Mouse (Mus musculus): Measurements from ENCODE around the gene Fndc3b. TPM values are rescaled to one million over a fixed set of nuclear protein-coding genes. Genes with fewer than 3 reads are reported as not detected.

The Fndc3b gene
- polyA plus RNA-seq, 1 experiment from 2014 or later, result 14.0 TPM

- H3K27ac ChIP-seq (ENCODE audit: low read length), result no peak overlapping the region
- WGBS, result 76% methylated on average over 16 of the region's 16 CpGs
- no peak overlapping the region for H3K9ac ChIP-seq (ENCODE audit: low read depth, low read length)
- no peak overlapping the region for H3K4me3 ChIP-seq (ENCODE audit: low read length)
- H3K4me1 ChIP-seq (ENCODE audit: control insufficient read depth, insufficient read depth, low read length), result peaks cover 7% of the 10 kb centered on the region; the same call in 1 of the 2 replicates
- H3K9me3 ChIP-seq (ENCODE audit: control insufficient read depth, low read length), result no peaks in the 10 kb centered on the region
- H3K27me3 ChIP-seq (replicated peaks; ENCODE audit: control insufficient read depth, insufficient read depth, low read length), result no peaks in the 10 kb centered on the region
- ATAC-seq, result no peak
- no peak overlapping the region for H3K4me2 ChIP-seq (ENCODE audit: low read depth, low read length)
- H3K36me3 ChIP-seq (ENCODE audit: control insufficient read depth, insufficient read depth, low read length), result 0 out of 2 replicates have a peak, but pooled peaks cover 5% of the 10 kb centered on the region
These were observed 271.4 kb downstream of the Fndc3b start for GRCm38 (mm10) chr3:27439704-27440103.

- Histone ChIP-seq H3K9me3 (ENCODE audit: control insufficient read depth, low read length) (no peaks in the 10 kb centered on the region), H3K4me2 (ENCODE audit: low read depth, low read length) (no peak overlapping the region), H3K4me1 (ENCODE audit: control insufficient read depth, insufficient read depth, low read length) (peaks cover 21% of the 10 kb centered on the region), H3K36me3 (ENCODE audit: control insufficient read depth, insufficient read depth, low read length) (0 out of 2 replicates have a peak, but pooled peaks cover 5% of the 10 kb centered on the region), H3K4me3 (ENCODE audit: low read length) (no peak overlapping the region), H3K9ac (ENCODE audit: low read depth, low read length) (no peak overlapping the region), H3K27me3 (replicated peaks; ENCODE audit: control insufficient read depth, insufficient read depth, low read length) (no peaks in the 10 kb centered on the region), H3K27ac (ENCODE audit: low read length) (no peak overlapping the region)
- peak; percentile 68 for ATAC-seq
- WGBS, result 29% methylated on average over 6 of the region's 6 CpGs
These were observed 275.9 kb downstream of the Fndc3b start for GRCm38 (mm10) chr3:27435096-27435620.

- ATAC-seq, result 0 out of 2 replicates have a peak, but pooled peaks have one; percentile 31
- no peak overlapping the region for H3K9ac ChIP-seq (ENCODE audit: low read depth, low read length)
- no peak overlapping the region for H3K4me2 ChIP-seq (ENCODE audit: low read depth, low read length)
- 82% methylated on average over 3 of the region's 3 CpGs for WGBS
- 0 out of 2 replicates have a peak, but pooled peaks cover 4% of the 10 kb centered on the region for H3K36me3 ChIP-seq (ENCODE audit: control insufficient read depth, insufficient read depth, low read length)
- H3K9me3 ChIP-seq (ENCODE audit: control insufficient read depth, low read length), result no peaks in the 10 kb centered on the region
- H3K27ac ChIP-seq (ENCODE audit: low read length), result no peak overlapping the region
- peaks cover 21% of the 10 kb centered on the region for H3K4me1 ChIP-seq (ENCODE audit: control insufficient read depth, insufficient read depth, low read length)
- H3K27me3 ChIP-seq (replicated peaks; ENCODE audit: control insufficient read depth, insufficient read depth, low read length), result no peaks in the 10 kb centered on the region
- H3K4me3 ChIP-seq (ENCODE audit: low read length), result no peak overlapping the region
These were observed 278.1 kb downstream of the Fndc3b start for GRCm38 (mm10) chr3:27432981-27433380.

DNA sequence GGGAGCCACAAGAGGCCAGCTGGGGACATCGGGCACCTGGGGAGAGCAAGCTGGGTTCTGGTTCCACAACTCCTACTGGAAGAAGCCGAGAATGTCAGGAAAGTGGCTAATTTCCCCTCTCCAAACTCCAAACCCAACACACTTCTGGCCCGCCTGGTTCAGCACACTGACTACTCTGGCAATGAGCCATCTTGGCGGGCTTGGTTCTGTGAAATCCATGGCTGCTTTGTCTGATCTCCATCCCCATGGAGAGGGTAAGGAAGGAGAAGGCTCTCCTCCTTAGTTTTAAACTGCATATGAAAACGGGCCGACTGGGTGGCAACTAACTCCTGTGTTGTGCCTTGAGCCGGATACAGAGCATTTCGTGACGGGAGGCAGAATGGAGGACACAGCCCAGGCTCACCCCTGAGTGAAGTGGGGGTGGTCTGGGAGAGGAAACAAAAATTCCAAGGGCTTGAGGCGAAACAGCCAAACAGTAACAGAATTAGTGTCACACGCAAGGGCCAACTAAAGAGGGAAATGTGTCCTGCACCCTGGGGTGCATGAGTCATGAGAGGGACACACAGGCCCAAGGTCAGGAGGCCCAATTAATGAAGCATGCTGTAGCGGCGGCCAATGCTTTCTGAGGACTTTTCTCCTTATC, 280.4 kb downstream of the Fndc3b start:
- no peak overlapping the region for H3K4me2 ChIP-seq (ENCODE audit: low read depth, low read length)
- H3K4me1 ChIP-seq (ENCODE audit: control insufficient read depth, insufficient read depth, low read length), result peaks cover 20% of the 10 kb centered on the region
- peak; percentile 38 for ATAC-seq
- H3K9me3 ChIP-seq (ENCODE audit: control insufficient read depth, low read length), result no peaks in the 10 kb centered on the region
- H3K9ac ChIP-seq (ENCODE audit: low read depth, low read length), result no peak overlapping the region
- no peaks in the 10 kb centered on the region for H3K27me3 ChIP-seq (replicated peaks; ENCODE audit: control insufficient read depth, insufficient read depth, low read length)
- no peak overlapping the region for H3K4me3 ChIP-seq (ENCODE audit: low read length)
- peaks cover 9% of the 10 kb centered on the region; the same call in 1 of the 2 replicates for H3K36me3 ChIP-seq (ENCODE audit: control insufficient read depth, insufficient read depth, low read length)
- WGBS, result 74% methylated on average over 13 of the region's 13 CpGs
- H3K27ac ChIP-seq (ENCODE audit: low read length), result no peak overlapping the region

DNA sequence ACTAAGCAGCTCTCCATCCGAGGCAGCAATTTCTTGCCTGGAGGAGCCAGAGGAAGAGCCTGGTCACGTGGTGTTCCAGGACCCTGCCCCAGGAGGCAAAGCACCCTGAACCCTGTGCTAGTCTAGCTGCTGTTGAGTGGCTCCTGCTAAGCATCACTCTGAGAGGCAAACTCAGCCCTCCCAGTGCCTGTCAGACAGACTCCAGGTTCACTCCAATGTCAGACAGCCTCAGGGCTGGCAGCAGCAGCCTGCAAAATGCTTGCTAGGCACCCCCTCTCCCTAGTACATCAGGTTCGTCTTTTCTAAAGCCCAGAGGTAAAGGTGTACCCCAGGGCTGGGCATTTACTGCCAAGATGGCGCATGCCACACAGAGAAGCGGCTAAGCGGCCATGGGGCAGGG, 283.7 kb downstream of the Fndc3b start:
- peaks cover 10% of the 10 kb centered on the region for H3K4me1 ChIP-seq (ENCODE audit: control insufficient read depth, insufficient read depth, low read length)
- ATAC-seq, result no peak
- no peaks in the 10 kb centered on the region for H3K27me3 ChIP-seq (replicated peaks; ENCODE audit: control insufficient read depth, insufficient read depth, low read length)
- no peak overlapping the region for H3K9ac ChIP-seq (ENCODE audit: low read depth, low read length)
- H3K9me3 ChIP-seq (ENCODE audit: control insufficient read depth, low read length), result no peaks in the 10 kb centered on the region
- H3K27ac ChIP-seq (ENCODE audit: low read length), result no peak overlapping the region
- peaks cover 9% of the 10 kb centered on the region; the same call in 1 of the 2 replicates for H3K36me3 ChIP-seq (ENCODE audit: control insufficient read depth, insufficient read depth, low read length)
- no peak overlapping the region for H3K4me3 ChIP-seq (ENCODE audit: low read length)
- no peak overlapping the region for H3K4me2 ChIP-seq (ENCODE audit: low read depth, low read length)
- 86% methylated on average over 6 of the region's 6 CpGs for WGBS

- peaks cover 9% of the 10 kb centered on the region; the same call in 1 of the 2 replicates for H3K36me3 ChIP-seq (ENCODE audit: control insufficient read depth, insufficient read depth, low read length)
- no peaks in the 10 kb centered on the region for H3K9me3 ChIP-seq (ENCODE audit: control insufficient read depth, low read length)
- no peak overlapping the region for H3K9ac ChIP-seq (ENCODE audit: low read depth, low read length)
- 82% methylated on average over 11 of the region's 11 CpGs for WGBS
- H3K4me2 ChIP-seq (ENCODE audit: low read depth, low read length), result no peak overlapping the region
- H3K27me3 ChIP-seq (replicated peaks; ENCODE audit: control insufficient read depth, insufficient read depth, low read length), result no peaks in the 10 kb centered on the region
- H3K4me1 ChIP-seq (ENCODE audit: control insufficient read depth, insufficient read depth, low read length), result no peaks in the 10 kb centered on the region
- H3K4me3 ChIP-seq (ENCODE audit: low read length), result no peak overlapping the region
- no peak overlapping the region for H3K27ac ChIP-seq (ENCODE audit: low read length)
- peak; percentile 69; the same call in 1 of the 2 replicates for ATAC-seq
These were observed 286.9 kb downstream of the Fndc3b start for GRCm38 (mm10) chr3:27424049-27424667.

DNA sequence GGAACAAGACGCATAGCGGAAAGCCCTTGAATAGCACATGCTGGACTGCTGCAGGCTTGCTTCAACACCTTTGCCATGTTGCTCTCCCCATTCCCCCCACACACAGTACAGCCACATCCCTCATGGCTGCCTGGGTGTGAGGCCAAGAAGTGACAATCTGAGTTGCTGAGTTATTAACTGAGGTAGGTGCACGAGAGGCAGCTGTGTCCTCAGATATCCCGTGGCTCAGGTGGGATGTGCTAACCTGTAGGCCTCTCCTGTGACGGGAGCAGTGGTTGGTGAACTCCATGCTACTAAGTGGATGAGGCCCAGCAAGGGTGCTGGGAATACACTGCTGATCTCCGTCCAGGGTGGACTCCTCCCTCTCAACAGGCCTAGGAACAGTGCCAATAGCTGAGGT, 288.6 kb downstream of the Fndc3b start:
- no peak overlapping the region for H3K27ac ChIP-seq (ENCODE audit: low read length)
- no peaks in the 10 kb centered on the region for H3K4me1 ChIP-seq (ENCODE audit: control insufficient read depth, insufficient read depth, low read length)
- 85% methylated on average over 6 of the region's 6 CpGs for WGBS
- peaks cover 6% of the 10 kb centered on the region for H3K36me3 ChIP-seq (ENCODE audit: control insufficient read depth, insufficient read depth, low read length)
- H3K4me2 ChIP-seq (ENCODE audit: low read depth, low read length), result no peak overlapping the region
- ATAC-seq, result no peak
- no peak overlapping the region for H3K9ac ChIP-seq (ENCODE audit: low read depth, low read length)
- no peaks in the 10 kb centered on the region for H3K27me3 ChIP-seq (replicated peaks; ENCODE audit: control insufficient read depth, insufficient read depth, low read length)
- no peak overlapping the region for H3K4me3 ChIP-seq (ENCODE audit: low read length)
- no peaks in the 10 kb centered on the region for H3K9me3 ChIP-seq (ENCODE audit: control insufficient read depth, low read length)

- 85% methylated on average over 12 of the region's 12 CpGs for WGBS
- Histone ChIP-seq H3K4me2 (ENCODE audit: low read depth, low read length) (no peak overlapping the region), H3K4me1 (ENCODE audit: control insufficient read depth, insufficient read depth, low read length) (no peaks in the 10 kb centered on the region), H3K27ac (ENCODE audit: low read length) (no peak overlapping the region), H3K9me3 (ENCODE audit: control insufficient read depth, low read length) (no peaks in the 10 kb centered on the region), H3K36me3 (ENCODE audit: control insufficient read depth, insufficient read depth, low read length) (peaks cover 4% of the 10 kb centered on the region; the same call in 1 of the 2 replicates), H3K27me3 (replicated peaks; ENCODE audit: control insufficient read depth, insufficient read depth, low read length) (no peaks in the 10 kb centered on the region), H3K4me3 (ENCODE audit: low read length) (no peak overlapping the region), H3K9ac (ENCODE audit: low read depth, low read length) (no peak overlapping the region)
- no peak for ATAC-seq
These were observed 289.1 kb downstream of the Fndc3b start for GRCm38 (mm10) chr3:27421980-27422379.

DNA sequence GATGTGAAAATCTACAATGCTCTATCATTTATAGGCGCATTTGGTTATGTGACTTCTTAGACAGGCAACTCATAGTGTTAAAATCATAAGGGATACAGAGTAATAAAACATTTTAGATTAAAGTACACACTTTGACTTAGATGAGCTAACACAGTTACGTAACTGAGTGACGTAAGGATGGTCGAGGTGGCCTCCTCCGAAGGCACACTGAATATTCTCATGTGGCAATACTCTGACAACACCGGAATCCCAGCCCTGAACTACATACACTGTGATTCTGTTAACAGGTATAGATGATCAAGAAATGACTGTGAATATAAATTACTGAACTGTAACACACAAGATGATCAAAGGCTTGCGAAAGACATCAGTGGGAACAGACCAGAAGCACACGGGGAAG, 292.5 kb downstream of the Fndc3b start:
- Histone ChIP-seq H3K4me2 (ENCODE audit: low read depth, low read length) (no peak overlapping the region), H3K27me3 (replicated peaks; ENCODE audit: control insufficient read depth, insufficient read depth, low read length) (no peaks in the 10 kb centered on the region), H3K4me3 (ENCODE audit: low read length) (no peak overlapping the region), H3K9ac (ENCODE audit: low read depth, low read length) (no peak overlapping the region), H3K36me3 (ENCODE audit: control insufficient read depth, insufficient read depth, low read length) (peaks cover 6% of the 10 kb centered on the region; the same call in 1 of the 2 replicates), H3K4me1 (ENCODE audit: control insufficient read depth, insufficient read depth, low read length) (no peaks in the 10 kb centered on the region), H3K9me3 (ENCODE audit: control insufficient read depth, low read length) (no peaks in the 10 kb centered on the region), H3K27ac (ENCODE audit: low read length) (no peak overlapping the region)
- WGBS, result 92% methylated on average over 8 of the region's 8 CpGs
- ATAC-seq, result no peak

Measured in intestine, embryonic 16.5 days (tissue).